Mouse (Mus musculus): ENCODE measurements around the gene Dcaf1.

- no peak for TF ChIP-seq POLR2A (IDR thresholded peaks at IDR 0.05; ENCODE audit: insufficient read depth, low read depth, low read length)
- TF ChIP-seq CTCF (IDR thresholded peaks at IDR 0.05), result no peak
- TF ChIP-seq EP300 (IDR thresholded peaks at IDR 0.05; ENCODE audit: insufficient read depth, low read depth, low read length), result no peak
These were observed 540 bp upstream of the Dcaf1 start for GRCm38 (mm10) chr9:106821050-106821617.

Data from heart, adult 2 months (tissue).